Mouse (Mus musculus) forebrain, embryonic 11.5 days (tissue): ENCODE data around the gene Anks1. TPM values are rescaled to one million over a fixed set of nuclear protein-coding genes. Genes with fewer than 3 reads are reported as not detected.
A peak's percentile ranks its signal among the peaks of the same experiment; 100 is the strongest.

Source experiments
- ATAC-seq: fragments of 200-750 bp; cut with Nextera tagmentation; replicated peaks from 2 replicates; pipeline ENCODE4 v1.8.0; 2017; ENCODE audit warnings: moderate TSS enrichment; ENCODE audit not compliant: low FRiP score
- DNase-seq: peaks from one replicate; pipeline ENCODE4 v3.0.0-alpha.2; 2017; ENCODE audit warnings: low spot score
- H3K27ac ChIP-seq: fragments of 300-500 bp; sonication (generic); 2 replicates; pipeline ENCODE4 v1.5.1; 2014; ENCODE audit warnings: low read depth, low read length
- H3K27me3 ChIP-seq: fragments of 300-500 bp; sonication (generic); 2 replicates; pipeline ENCODE4 v1.6.1; 2014; ENCODE audit warnings: mild to moderate bottlenecking, low read length, mixed read lengths; ENCODE audit not compliant: control insufficient read depth, insufficient read depth
- H3K36me3 ChIP-seq: fragments of 300-500 bp; sonication (generic); 2 replicates; pipeline ENCODE4 v1.6.1; 2014; ENCODE audit warnings: mild to moderate bottlenecking, low read length, moderate library complexity, mixed read lengths; ENCODE audit not compliant: control insufficient read depth, insufficient read depth
- H3K4me1 ChIP-seq: fragments of 300-500 bp; sonication (generic); replicated peaks from 2 replicates; pipeline ENCODE4 v1.6.1; 2014; ENCODE audit warnings: low read length, mixed read lengths; ENCODE audit not compliant: control insufficient read depth, insufficient read depth
- H3K4me2 ChIP-seq: fragments of 300-500 bp; sonication (generic); 2 replicates; pipeline ENCODE4 v1.6.1; 2014; ENCODE audit warnings: low read depth, mild to moderate bottlenecking, low read length, moderate library complexity, mixed read lengths; ENCODE audit not compliant: severe bottlenecking
- H3K4me3 ChIP-seq: fragments of 300-500 bp; sonication (generic); 2 replicates; pipeline ENCODE4 v1.5.1; 2014; ENCODE audit warnings: low read depth, low read length
- H3K9ac ChIP-seq: fragments of 300-500 bp; sonication (generic); 2 replicates; pipeline ENCODE4 v1.6.1; 2014; ENCODE audit warnings: low read length
- H3K9me3 ChIP-seq: fragments of 300-500 bp; sonication (generic); 2 replicates; pipeline ENCODE4 v1.6.1; 2016; ENCODE audit warnings: low read length, mixed read lengths; ENCODE audit not compliant: control insufficient read depth
- WGBS: fragments of 180-500 bp; shearing (Covaris S2); extraction: QIAGEN DNeasy Blood & Tissue Kit; methylation state at CpG from one replicate; pipeline ENCODE4 v1.1.7; 2014; 5-methylcytosine and 5-hydroxymethylcytosine counted together
- polyA plus RNA-seq: library from polyadenylated mRNA; unstranded; fragments of >200 nt; fragmentation: Nextera tagmentation; extraction: Ambion mirVana; gene quantifications from 2 replicates; pipeline ENCODE4 v1.2.1, GENCODE M21; 2014

Anks1 gene
- polyA plus RNA-seq, 1 experiment from 2014 or later: 42.6 TPM

- no peaks in the 10 kb centered on the region for H3K4me1 ChIP-seq
- no peaks in the 10 kb centered on the region for H3K9me3 ChIP-seq
- H3K27ac ChIP-seq: no peak overlapping the region
- H3K36me3 ChIP-seq: no peaks in the 10 kb centered on the region; the same call in 1 of the 2 replicates
- H3K4me2 ChIP-seq: no peak overlapping the region
- no peak overlapping the region for H3K9ac ChIP-seq
- 86% methylated on average over 7 of the region's 7 CpGs for WGBS
- H3K4me3 ChIP-seq: no peak overlapping the region
- no peak for ATAC-seq
- peak; percentile 46 for DNase-seq
- no peaks in the 10 kb centered on the region for H3K27me3 ChIP-seq
Observed at GRCm38 (mm10) chr17:28062710-28063109, 153.6 kb downstream of the Anks1 start.

GRCm38 (mm10) chr17:28063163-28063562, 154.1 kb downstream of the Anks1 start:
- no peak overlapping the region for H3K27ac ChIP-seq
- ATAC-seq: no peak
- 75% methylated on average over 6 of the region's 6 CpGs for WGBS
- H3K4me1 ChIP-seq: no peaks in the 10 kb centered on the region
- H3K36me3 ChIP-seq: no peaks in the 10 kb centered on the region; the same call in 1 of the 2 replicates
- no peak for DNase-seq
- no peaks in the 10 kb centered on the region for H3K27me3 ChIP-seq
- no peaks in the 10 kb centered on the region for H3K9me3 ChIP-seq
- no peak overlapping the region for H3K4me3 ChIP-seq
- no peak overlapping the region for H3K4me2 ChIP-seq
- H3K9ac ChIP-seq: no peak overlapping the region

- no peak overlapping the region for H3K4me2 ChIP-seq
Observed at GRCm38 (mm10) chr17:28067303-28067702, 158.2 kb downstream of the Anks1 start.

GRCm38 (mm10) chr17:28069446-28069845, 160.3 kb downstream of the Anks1 start:
- Histone ChIP-seq H3K9ac (no peak overlapping the region), H3K4me1 (no peaks in the 10 kb centered on the region), H3K36me3 (no peaks in the 10 kb centered on the region), H3K9me3 (no peaks in the 10 kb centered on the region), H3K4me2 (no peak overlapping the region), H3K27me3 (no peaks in the 10 kb centered on the region), H3K27ac (no peak overlapping the region), H3K4me3 (no peak overlapping the region)
- WGBS: 36% methylated on average over 12 of the region's 12 CpGs
- no peak for DNase-seq
- no peak for ATAC-seq

More at GRCm38 (mm10) chr17:28067303-28067702, 158.2 kb downstream of the Anks1 start:
- no peak overlapping the region for H3K4me3 ChIP-seq
- 89% methylated on average over 4 of the region's 4 CpGs for WGBS
- H3K4me1 ChIP-seq: no peaks in the 10 kb centered on the region
- no peak overlapping the region for H3K27ac ChIP-seq
- H3K36me3 ChIP-seq: no peaks in the 10 kb centered on the region
- no peaks in the 10 kb centered on the region for H3K9me3 ChIP-seq
- H3K27me3 ChIP-seq: no peaks in the 10 kb centered on the region
- no peak overlapping the region for H3K9ac ChIP-seq
- ATAC-seq (no peak), DNase-seq (no peak)

- WGBS: 86% methylated on average over 13 of the region's 13 CpGs
- no peak for ATAC-seq
- no peaks in the 10 kb centered on the region for H3K36me3 ChIP-seq
- H3K27me3 ChIP-seq: no peaks in the 10 kb centered on the region
- DNase-seq: no peak
- no peaks in the 10 kb centered on the region for H3K4me1 ChIP-seq
- H3K9me3 ChIP-seq: no peaks in the 10 kb centered on the region
- H3K27ac ChIP-seq: no peak overlapping the region
- no peak overlapping the region for H3K9ac ChIP-seq
- no peak overlapping the region for H3K4me2 ChIP-seq
- H3K4me3 ChIP-seq: no peak overlapping the region
Observed at GRCm38 (mm10) chr17:28070256-28070655, 161.2 kb downstream of the Anks1 start.

GRCm38 (mm10) chr17:28072730-28073129, 163.6 kb downstream of the Anks1 start:
- WGBS: 85% methylated on average over 2 of the region's 2 CpGs
- Histone ChIP-seq H3K4me1 (no peaks in the 10 kb centered on the region), H3K36me3 (no peaks in the 10 kb centered on the region), H3K4me2 (no peak overlapping the region), H3K4me3 (no peak overlapping the region), H3K27me3 (no peaks in the 10 kb centered on the region), H3K9ac (no peak overlapping the region), H3K9me3 (no peaks in the 10 kb centered on the region), H3K27ac (no peak overlapping the region)
- DNase-seq (no peak), ATAC-seq (no peak)

- Histone ChIP-seq H3K27ac (no peak overlapping the region), H3K27me3 (no peaks in the 10 kb centered on the region), H3K4me2 (no peak overlapping the region), H3K4me1 (no peaks in the 10 kb centered on the region), H3K9ac (no peak overlapping the region), H3K9me3 (no peaks in the 10 kb centered on the region), H3K4me3 (no peak overlapping the region), H3K36me3 (no peaks in the 10 kb centered on the region)
- DNase-seq: no peak
- 70% methylated on average over 7 of the region's 7 CpGs for WGBS
- ATAC-seq: no peak
Observed at GRCm38 (mm10) chr17:28074486-28074885, 165.4 kb downstream of the Anks1 start.

GRCm38 (mm10) chr17:28078028-28078427, 168.9 kb downstream of the Anks1 start:
- H3K4me2 ChIP-seq: no peak overlapping the region

GRCm38 (mm10) chr17:28079618-28080017, 170.5 kb downstream of the Anks1 start:
- WGBS: under 1% methylated on average over 25 of the region's 25 CpGs
- H3K9ac ChIP-seq: peak overlapping the region; percentile 52
- peaks cover 6% of the 10 kb centered on the region; the same call in 1 of the 2 replicates for H3K4me1 ChIP-seq
- ATAC-seq (peak; percentile 56), DNase-seq (peak; percentile 94)
- H3K36me3 ChIP-seq: no peaks in the 10 kb centered on the region
- peak overlapping the region; percentile 97 for H3K4me2 ChIP-seq
- no peak overlapping the region for H3K27ac ChIP-seq
- H3K4me3 ChIP-seq: peak overlapping the region; percentile 56
- peaks cover 3% of the 10 kb centered on the region for H3K27me3 ChIP-seq
- H3K9me3 ChIP-seq: no peaks in the 10 kb centered on the region

More at GRCm38 (mm10) chr17:28078028-28078427, 168.9 kb downstream of the Anks1 start:
- Histone ChIP-seq H3K27ac (no peak overlapping the region), H3K4me1 (peaks cover 3% of the 10 kb centered on the region; the same call in 1 of the 2 replicates), H3K27me3 (peaks cover 3% of the 10 kb centered on the region), H3K9me3 (no peaks in the 10 kb centered on the region), H3K9ac (no peak overlapping the region), H3K36me3 (no peaks in the 10 kb centered on the region), H3K4me3 (no peak overlapping the region)
- ATAC-seq: no peak
- WGBS: 89% methylated on average over 9 of the region's 9 CpGs
- no peak for DNase-seq
